Mouse (Mus musculus): ENCODE measurements around the gene Timm8a2.

Timm8a2 gene

GRCm38 (mm10) chr14:122034451-122034850 is at the start of gene Timm8a2:
Gene Timm8a2, plus strand, starts transcription at chr14:122034674.
- CTCF ChIA-PET, result no interaction called here

GRCm38 (mm10) chr14:121985477-121985876 is 49.0 kb upstream of the Timm8a2 start:
- CTCF ChIA-PET, result interaction anchor here (0.6 kb wide), 1 partner anchor 20 kb away, joined by 3 read pairs; the partner anchor contains the start of gene Gpr183

DNA sequence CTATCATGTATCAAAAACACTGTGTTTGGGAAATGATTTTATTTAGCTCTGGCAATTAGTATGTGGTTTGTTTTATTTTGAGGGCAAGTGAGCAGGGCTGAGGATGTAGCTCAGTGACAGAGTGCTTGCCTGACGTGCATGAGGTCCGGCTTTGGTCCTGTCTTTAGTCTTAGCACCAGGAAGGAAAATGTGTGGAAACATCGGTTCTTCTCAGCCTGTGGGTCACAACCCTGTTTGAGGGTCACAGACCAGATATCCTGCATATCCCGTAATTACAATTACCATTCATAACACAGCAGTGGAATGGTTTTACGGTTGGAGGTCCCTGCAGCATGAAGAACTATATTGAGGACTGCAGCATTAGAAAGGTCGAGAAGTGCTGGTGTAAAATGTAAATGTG is 48.4 kb upstream of the Timm8a2 start:
- CTCF ChIA-PET, result interaction anchor here (0.6 kb wide), 1 partner anchor 50 kb away, joined by 3 read pairs; no protein-coding TSS in a partner anchor

DNA sequence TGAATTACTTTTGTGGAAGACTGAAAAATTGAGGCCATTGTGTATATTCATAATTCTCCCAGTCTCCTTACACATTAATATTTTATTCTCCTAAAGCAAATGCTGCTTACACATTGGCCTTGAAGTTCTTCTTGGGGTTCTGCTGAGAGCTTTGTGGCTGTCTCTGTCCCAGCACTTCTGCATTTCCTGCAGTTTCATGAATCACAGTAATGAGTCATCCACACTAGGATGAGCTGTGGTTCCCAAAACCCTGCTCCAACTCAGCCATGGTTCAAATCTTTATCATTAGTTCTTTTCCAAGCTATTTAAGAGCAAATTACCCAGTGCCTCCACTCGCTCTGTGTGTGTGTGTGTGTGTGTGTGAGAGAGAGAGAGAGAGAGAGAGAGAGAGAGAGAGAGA is 47.2 kb upstream of the Timm8a2 start:
- CTCF ChIA-PET, result no interaction called here

DNA sequence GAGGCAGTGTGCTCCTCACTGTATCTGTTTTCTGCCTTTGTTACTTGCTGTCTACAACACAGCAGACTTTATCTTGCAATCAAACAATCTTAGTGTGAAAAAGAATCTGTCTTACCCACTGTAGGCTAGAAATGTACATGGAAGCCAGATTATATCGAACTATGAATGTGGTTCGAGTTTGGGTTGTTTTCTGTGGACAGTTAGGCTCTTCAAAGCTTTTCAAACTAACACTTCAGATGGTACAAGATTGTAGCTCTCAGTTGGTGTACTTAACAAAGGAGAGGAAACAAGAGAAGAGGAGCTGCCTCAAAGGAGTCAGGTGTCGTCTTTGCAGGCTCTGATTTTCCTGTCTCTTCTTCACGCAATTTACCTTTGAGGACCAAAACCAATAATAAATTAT is 46.8 kb upstream of the Timm8a2 start:
- CTCF ChIA-PET, result no interaction called here

DNA sequence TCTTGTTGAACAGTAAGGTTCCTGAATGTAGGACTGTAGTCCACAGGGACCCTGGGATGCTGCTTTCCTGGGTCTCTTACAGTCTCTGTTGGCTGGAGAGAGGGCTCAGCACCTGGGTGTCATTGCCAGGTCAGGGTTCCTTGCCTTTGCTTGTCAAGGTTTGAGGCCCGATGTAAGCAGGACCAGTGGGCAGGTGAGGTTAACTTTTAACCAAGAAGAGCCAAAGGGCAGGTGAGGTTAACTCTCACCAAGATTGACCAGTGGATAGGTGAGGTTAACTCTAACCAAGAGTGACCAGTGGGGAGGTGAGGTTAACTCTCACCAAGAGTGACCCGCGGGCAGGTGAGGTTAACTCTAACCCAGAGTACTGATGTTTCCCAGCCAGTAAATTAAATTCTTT is 45.1 kb upstream of the Timm8a2 start:
- CTCF ChIA-PET, result no interaction called here

GRCm38 (mm10) chr14:121989869-121990268 is 44.6 kb upstream of the Timm8a2 start:
- CTCF ChIA-PET, result no interaction called here

DNA sequence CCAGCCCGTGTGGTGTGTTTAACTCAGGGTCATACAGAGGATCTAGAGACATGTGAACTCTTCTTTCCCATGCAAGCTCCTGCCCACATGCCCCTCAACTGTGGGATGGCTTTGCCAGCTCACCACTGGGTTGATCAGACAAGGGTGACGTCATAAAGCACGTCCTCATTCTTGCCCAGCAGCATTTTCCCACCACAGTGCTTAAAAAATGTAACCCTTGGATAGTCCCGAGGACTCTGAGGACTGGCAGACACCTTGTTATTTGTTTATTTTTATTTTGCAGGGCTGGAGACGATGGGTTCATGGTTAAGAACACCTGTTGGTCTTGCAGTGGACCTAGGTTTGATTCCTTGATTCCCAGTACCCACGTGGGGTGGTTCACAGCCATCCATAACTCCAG is 43.6 kb upstream of the Timm8a2 start:
- CTCF ChIA-PET, result interaction anchor here (0.7 kb wide), 1 partner anchor 18 kb away, joined by 3 read pairs; no protein-coding TSS in a partner anchor

GRCm38 (mm10) chr14:121991921-121992320 is 42.6 kb upstream of the Timm8a2 start:
- CTCF ChIA-PET, result no interaction called here

DNA sequence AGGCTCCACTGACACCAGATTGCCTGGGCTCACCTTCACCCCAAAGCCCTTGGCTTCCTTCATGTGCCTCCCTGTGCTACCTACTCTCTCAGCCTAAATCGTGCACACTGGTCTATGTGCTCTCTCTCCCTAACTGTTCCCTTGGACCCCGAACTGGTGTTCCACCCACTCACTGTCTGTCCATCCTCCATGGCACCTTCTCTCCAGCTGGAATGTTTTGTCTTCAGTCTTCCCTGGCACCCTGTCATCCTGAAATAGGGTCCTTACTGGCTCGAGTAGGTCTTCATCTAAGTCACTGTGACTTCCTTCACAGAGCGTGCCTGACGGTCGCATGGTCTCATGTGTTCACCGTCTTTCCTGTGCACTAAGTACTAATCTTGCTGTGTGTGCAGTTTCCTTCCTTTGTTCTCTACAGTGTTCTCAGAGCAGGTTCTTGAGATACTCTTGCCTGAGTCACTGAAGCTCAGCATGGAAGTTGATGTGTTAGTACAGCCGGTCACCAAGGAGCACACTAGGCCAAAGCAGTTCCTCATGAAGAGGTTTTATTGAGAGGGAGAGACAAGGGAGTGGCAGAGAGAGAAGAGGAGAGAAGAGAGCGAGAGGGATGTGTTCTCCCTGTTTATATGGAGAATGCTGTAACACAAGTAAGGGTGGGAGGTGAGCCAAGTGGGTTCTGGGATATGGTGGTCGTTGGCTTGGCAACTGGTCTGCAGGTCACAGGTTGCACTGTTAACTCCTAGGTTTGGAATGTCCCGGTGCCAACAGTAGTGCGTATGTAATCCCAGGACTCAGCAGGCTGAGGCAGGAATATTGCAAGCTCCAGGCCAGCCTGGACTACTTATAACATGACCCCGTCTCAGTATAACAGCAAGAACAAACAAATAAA is 41.8 kb upstream of the Timm8a2 start:
- CTCF ChIA-PET, result no interaction called here

DNA sequence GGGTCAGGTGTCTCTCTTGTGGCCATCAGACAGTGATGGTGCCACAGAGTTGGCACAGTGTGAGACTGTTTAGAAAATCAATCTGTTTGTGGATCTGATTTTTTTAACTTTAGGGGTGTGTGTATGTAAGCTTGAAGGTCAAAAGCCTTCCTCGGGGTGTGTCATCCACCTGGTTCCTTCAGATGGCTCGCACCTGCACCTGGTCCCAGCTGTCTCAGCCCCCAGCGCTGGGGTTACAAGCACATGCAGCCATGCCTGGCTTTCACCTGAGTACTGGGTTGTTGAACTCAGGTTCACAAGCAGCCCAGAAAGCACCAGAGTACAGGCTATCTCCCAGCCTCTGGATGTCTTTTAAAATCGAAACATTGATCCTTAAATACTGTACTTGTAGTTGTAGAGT is 40.9 kb upstream of the Timm8a2 start:
- CTCF ChIA-PET, result no interaction called here

- CTCF ChIA-PET, result no interaction called here
Measured at GRCm38 (mm10) chr14:121994171-121994700, 40.2 kb upstream of the Timm8a2 start.

GRCm38 (mm10) chr14:121994846-121995556 is 39.5 kb upstream of the Timm8a2 start:
- CTCF ChIA-PET, result no interaction called here

DNA sequence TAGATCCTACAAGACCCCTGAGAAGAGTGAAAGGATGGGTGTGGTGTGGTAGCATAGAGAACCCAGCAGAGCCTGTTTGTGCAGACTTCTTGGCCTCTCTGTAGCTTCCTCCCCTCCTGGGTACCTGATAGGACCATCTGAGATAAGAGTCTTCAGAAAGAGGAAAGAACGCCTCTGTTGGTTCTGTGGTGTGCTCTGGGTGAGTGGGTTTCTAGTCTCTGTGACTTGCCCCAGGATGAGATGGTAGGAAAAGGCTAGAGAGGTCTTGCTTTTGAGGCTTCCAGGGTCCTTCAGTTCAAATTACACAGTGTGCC is 39.0 kb upstream of the Timm8a2 start:
- CTCF ChIA-PET, result interaction anchor here (0.6 kb wide), 1 partner anchor 582 kb away, joined by 6 read pairs; no protein-coding TSS in a partner anchor

DNA sequence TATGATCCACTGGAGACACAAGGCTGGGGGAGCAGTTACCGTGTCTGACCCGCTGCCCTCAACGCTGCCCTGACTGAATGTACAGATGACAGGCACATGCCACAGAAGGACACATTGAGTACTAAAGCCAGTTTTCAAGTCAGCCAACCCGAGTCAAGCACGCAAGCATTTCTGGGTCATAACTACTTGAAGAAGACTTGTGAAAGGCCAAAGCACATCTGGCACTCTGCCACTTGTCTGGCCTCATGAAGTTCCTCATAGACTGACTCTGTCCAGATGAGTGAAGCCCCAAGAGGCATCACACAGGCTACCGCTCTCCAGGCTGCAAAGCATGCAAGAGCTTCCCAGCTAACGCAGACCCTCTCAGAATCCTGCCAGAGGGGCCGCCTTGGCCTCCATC is 37.7 kb upstream of the Timm8a2 start:
- CTCF ChIA-PET, result interaction anchor here (0.6 to 1.4 kb wide), 3 partner anchors 9 to 51 kb away, joined by 3 read pairs; no protein-coding TSS in a partner anchor

DNA sequence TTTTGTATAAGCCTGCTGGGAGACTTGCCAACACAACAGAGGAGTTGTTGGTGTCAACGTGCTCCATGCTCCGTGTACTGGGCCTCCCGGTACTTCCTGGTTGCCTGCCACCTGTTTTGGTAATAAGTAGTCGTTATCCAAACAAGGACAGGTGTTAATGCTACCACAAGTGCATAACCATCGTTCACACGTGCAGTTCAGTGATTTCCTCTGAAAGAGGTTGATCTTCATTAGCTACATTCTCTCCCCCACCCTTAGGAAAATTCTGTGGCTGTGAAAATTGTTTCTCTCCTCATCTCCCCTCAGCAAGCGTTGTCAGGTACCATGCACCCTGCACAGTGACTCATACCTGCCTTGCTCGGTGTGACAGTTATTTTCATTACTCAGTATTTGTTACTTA is 35.0 kb upstream of the Timm8a2 start:
- CTCF ChIA-PET, result interaction anchor here (0.7 kb wide), 1 partner anchor 64 kb away, joined by 3 read pairs; no protein-coding TSS in a partner anchor

DNA sequence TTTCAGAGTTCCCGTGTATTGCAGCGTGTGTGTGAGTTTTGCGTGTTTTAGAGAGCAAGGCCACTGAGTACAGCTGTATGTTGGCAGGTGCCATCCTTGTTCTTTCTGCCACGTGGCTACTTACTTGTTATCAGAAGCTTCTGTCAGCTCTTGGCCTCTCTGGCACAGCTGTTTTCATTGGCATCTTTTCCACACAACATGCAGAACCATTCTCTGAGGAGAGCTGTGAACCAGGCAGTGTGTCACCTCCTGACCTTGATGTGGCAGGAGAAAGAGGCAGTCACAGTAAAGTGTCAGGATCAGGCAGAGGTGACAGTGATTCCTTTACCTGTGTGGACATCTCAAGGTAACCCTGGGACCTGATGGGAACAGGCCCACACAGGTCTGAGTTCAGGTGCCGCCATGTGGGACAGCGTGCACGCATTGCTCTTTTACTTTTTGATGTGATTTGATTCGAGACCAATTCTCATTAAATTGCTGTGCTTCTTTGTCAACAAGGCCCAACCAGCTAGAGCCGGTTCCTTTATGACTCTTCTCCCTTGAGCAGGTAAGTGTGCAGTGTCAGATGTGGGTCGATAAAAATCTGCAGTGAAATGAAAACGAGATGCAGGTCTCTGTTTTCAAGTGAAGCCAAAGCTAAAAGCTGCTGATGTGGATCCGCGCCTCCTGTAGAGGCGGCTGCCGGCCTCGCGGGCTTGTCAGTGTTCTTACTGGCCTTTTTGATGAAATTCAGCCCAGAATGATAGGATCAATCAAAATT is 33.9 kb upstream of the Timm8a2 start:
- CTCF ChIA-PET, result interaction anchor here (0.6 to 1.2 kb wide), 2 partner anchors 9 to 13 kb away, joined by 3 read pairs; no protein-coding TSS in a partner anchor

- CTCF ChIA-PET, result interaction anchor here (0.5 kb wide), 1 partner anchor 18 kb away, joined by 4 read pairs; no protein-coding TSS in a partner anchor
Measured at GRCm38 (mm10) chr14:122002224-122002623, 32.2 kb upstream of the Timm8a2 start.

- CTCF ChIA-PET, result no interaction called here
Measured at GRCm38 (mm10) chr14:122003812-122004211, 30.7 kb upstream of the Timm8a2 start.

DNA sequence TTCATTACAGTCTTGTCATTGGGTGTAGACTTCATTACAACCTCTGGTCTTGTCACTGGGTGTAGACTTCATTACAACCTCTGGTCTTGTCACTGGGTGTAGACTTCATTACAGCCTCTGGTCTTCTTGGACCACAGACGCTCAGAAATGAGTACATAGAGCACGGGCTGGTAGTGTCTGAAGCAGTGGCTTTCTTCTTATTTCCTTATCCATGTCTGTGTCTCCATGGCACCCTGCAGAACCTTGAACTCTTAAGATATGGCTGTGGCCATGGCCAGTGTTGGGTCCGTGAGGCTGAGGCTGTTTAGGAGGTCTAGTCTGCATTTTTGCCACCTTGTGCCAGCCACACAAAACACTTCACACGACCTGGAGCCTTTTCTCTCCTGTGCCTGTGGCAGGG is 26.2 kb upstream of the Timm8a2 start:
- CTCF ChIA-PET, result no interaction called here

- CTCF ChIA-PET, result interaction anchor here (0.6 kb wide), 2 partner anchors 9 to 130 kb away, joined by 3 to 8 read pairs; no protein-coding TSS in a partner anchor
Measured at GRCm38 (mm10) chr14:122009502-122009901, 25.0 kb upstream of the Timm8a2 start.

DNA sequence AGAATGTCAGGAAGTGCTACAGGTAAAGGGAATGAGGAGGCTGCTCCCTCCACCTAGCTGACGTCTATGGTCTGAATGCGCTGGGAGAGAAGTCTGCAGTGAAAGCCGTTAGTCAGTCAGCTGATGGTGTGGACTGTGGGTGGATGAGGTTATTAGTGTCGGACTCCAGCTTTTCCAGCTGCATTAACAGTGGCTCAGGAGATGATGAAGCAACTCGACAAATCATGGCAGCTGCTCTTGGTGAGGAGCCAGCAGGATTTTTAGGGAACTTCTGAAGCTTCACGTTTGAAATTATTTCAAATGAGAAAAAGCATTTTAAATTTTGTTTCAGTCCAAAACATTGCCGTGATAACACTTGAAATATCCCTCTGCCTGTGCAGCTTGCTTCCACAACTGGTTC is 24.2 kb upstream of the Timm8a2 start:
- CTCF ChIA-PET, result interaction anchor here (0.8 kb wide), 1 partner anchor 13 kb away, joined by 3 read pairs; no protein-coding TSS in a partner anchor
